Mouse (Mus musculus) kidney, postnatal 4 days (tissue): ENCODE measurements around the gene Pnpla3.

ENCODE experiments used
- DNase-seq, 2 experiments: peaks; one replicate each; pipeline ENCODE4 v3.0.0; 2021; ENCODE audit warnings: mixed read lengths in 2 of 2

Gene Pnpla3

GRCm38 (mm10) chr15:84218783-84219271 is 51.2 kb downstream of the Pnpla3 start:
- peak in 1 of 2 experiments; percentile 58 for DNase-seq

GRCm38 (mm10) chr15:84221539-84221938 is 53.9 kb downstream of the Pnpla3 start:
- no peak for DNase-seq

GRCm38 (mm10) chr15:84223423-84223822 is 55.8 kb downstream of the Pnpla3 start:
- peak; percentile 43 to 60 for DNase-seq

DNA sequence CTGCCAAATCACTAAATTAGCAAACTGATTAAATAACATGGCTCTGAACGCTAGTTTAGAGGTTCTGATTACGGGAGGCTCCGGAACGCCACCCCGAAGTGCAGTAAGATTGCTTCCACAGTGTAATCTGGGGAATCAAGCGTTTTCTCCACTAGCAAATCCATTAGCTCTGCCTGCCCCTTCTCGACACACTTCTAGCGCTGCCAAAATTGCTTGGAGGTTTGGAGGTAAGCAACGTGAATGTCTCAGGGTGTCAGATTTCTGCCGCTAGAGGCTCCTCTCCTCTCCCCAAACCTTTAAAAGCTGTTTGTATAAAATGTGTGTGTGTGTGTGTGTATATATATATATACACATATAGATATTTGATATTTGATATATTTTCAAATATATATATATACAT is 57.1 kb downstream of the Pnpla3 start:
- DNase-seq = no peak

- DNase-seq = no peak
Measured at GRCm38 (mm10) chr15:84226918-84227317, 59.3 kb downstream of the Pnpla3 start.

DNA sequence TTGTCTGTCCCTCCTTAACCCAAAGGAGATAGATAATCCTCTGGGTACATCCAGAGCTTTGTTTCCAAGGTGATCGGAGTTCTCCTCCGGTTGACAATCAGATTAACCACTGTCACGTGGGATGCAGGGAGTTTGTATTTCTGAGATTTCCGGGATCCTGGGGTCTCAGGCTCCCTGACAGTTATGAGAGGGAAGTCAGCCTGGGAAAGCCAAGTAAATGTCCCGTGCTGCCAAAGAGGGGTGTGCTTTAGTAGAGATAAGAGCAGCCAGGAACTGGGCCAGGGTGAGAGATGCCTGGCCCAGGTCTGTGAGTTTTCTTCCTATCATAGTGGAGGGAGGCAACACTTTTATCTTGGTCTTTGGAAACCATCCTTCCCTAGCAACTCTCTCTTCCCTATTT is 63.0 kb downstream of the Pnpla3 start:
- no peak for DNase-seq

DNA sequence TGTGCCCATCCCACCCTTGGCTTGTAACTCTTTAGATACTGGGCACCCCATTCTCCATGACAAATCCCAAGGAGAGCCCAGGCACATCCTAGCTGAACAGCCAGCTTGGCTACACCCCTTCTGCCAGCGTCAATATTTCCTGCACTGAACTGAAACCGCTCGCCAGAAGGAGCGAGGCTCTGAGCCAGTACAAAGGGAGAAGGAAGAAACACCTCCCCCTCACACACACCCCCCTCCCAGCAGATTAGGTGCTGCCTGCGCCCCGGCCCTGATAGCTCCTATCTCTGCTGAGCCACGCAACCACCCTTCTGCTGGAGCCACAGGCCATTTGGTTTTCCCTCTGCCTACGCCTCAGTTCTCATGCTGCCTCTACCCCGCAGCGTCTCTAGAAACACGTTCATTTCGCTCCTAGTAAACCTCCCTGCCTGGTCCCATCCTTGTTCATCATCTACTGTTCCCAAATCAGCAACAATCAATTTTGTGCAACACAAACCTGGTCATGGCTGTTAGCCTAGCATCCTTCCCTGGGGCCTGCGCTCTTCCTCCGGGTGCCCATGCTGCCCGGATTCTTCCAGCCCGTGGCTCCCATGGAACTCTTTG is 63.6 kb downstream of the Pnpla3 start:
- peak in 1 of 2 experiments; percentile 49 for DNase-seq

DNA sequence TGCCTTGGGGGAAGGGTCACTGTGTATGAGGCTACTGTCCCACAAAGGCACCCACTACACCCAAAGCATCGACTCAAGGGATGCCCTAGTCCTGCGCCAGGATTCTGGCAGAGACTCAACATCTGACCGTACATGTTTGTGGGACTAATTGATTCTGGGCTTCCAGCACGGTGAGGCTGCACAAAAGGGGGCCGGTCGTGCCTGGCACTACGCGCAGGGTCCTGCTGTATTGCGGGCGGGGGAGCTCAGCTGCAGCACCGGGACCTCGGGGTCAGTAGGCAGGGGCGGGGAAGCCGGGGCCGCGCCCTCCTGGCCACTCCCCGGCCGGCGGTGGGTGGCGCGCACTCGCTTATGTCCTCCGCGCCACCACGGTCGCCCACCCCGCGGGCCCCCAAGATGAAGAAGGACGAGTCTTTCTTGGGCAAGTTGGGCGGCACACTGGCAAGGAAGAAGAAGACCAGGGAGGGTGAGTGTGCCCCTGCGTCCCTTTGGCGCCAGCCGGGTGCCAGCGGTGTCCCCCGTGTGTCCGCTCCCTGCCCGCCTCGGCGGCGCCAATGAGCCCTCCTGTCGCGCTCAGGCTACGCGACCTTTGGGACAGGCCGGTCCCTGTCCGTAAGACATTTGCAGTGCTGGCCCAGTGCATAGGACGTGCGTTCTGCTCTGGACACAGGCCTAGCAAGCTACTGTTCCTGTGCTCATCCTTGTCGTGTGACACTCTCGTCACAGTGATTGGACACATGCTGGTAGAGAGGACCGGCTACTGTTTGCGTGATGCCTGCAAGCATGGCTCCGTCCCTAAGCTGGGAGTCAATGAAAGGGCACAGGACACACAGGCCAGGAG is 64.3 kb downstream of the Pnpla3 start, which contains the start of gene Parvb:
Parvb (plus strand) TSS at position 323 of the 841 bp plus-strand sequence.
- peak; percentile 66 to 74 for DNase-seq

- no peak for DNase-seq
Measured at GRCm38 (mm10) chr15:84232609-84233008, 65.0 kb downstream of the Pnpla3 start.

- DNase-seq = no peak
Measured at GRCm38 (mm10) chr15:84234794-84235581, 67.4 kb downstream of the Pnpla3 start.

GRCm38 (mm10) chr15:84235646-84236045 is 68.0 kb downstream of the Pnpla3 start:
- DNase-seq = peak in 1 of 2 experiments; percentile 56
